Mouse (Mus musculus) brain, adult 2 months (tissue): ENCODE data around the gene Camta1.
A peak's percentile ranks its signal among the peaks of the same experiment; 100 is the strongest.

Experiments used
- DNase-seq: peaks from one replicate; pipeline ENCODE4 v3.0.0; 2011; ENCODE audit warnings: low read depth, low spot score

The Camta1 gene

GRCm38 (mm10) chr4:151604481-151604880, 257.2 kb downstream of the Camta1 start:
- peak; percentile 22 for DNase-seq

- DNase-seq, result no peak
Observed at GRCm38 (mm10) chr4:151603586-151603985, 258.1 kb downstream of the Camta1 start.

- DNase-seq, result peak; percentile 43
Observed at GRCm38 (mm10) chr4:151595116-151595515, 266.6 kb downstream of the Camta1 start.

GRCm38 (mm10) chr4:151593042-151593441, 268.6 kb downstream of the Camta1 start:
- peak; percentile 79 for DNase-seq

GRCm38 (mm10) chr4:151586074-151586473, 275.6 kb downstream of the Camta1 start:
- no peak for DNase-seq

- DNase-seq, result peak; percentile 80
Observed at GRCm38 (mm10) chr4:151577961-151578360, 283.7 kb downstream of the Camta1 start.

- DNase-seq, result peak; percentile 79
Observed at GRCm38 (mm10) chr4:151576291-151577108, 285.2 kb downstream of the Camta1 start.

- DNase-seq, result peak; percentile 73
Observed at GRCm38 (mm10) chr4:151572716-151573115, 289.0 kb downstream of the Camta1 start.

- peak; percentile 73 for DNase-seq
Observed at GRCm38 (mm10) chr4:151569586-151569985, 292.1 kb downstream of the Camta1 start.

GRCm38 (mm10) chr4:151568887-151569286, 292.8 kb downstream of the Camta1 start:
- peak; percentile 49 for DNase-seq

GRCm38 (mm10) chr4:151567105-151567504, 294.6 kb downstream of the Camta1 start:
- no peak for DNase-seq

GRCm38 (mm10) chr4:151555505-151555904, 306.2 kb downstream of the Camta1 start:
- DNase-seq, result no peak

GRCm38 (mm10) chr4:151549523-151549922, 312.2 kb downstream of the Camta1 start:
- no peak for DNase-seq

- no peak for DNase-seq
Observed at GRCm38 (mm10) chr4:151545452-151545851, 316.2 kb downstream of the Camta1 start.

GRCm38 (mm10) chr4:151544191-151544590, 317.5 kb downstream of the Camta1 start:
- peak; percentile 74 for DNase-seq

GRCm38 (mm10) chr4:151540546-151540945, 321.1 kb downstream of the Camta1 start:
- DNase-seq, result no peak

GRCm38 (mm10) chr4:151539881-151540280, 321.8 kb downstream of the Camta1 start:
- peak; percentile 44 for DNase-seq

- DNase-seq, result no peak
Observed at GRCm38 (mm10) chr4:151539167-151539525, 322.5 kb downstream of the Camta1 start.

GRCm38 (mm10) chr4:151538446-151539166, 323.1 kb downstream of the Camta1 start:
- DNase-seq, result peak; percentile 60

GRCm38 (mm10) chr4:151535916-151536450, 325.7 kb downstream of the Camta1 start:
- no peak for DNase-seq

GRCm38 (mm10) chr4:151533451-151533850, 328.2 kb downstream of the Camta1 start:
- no peak for DNase-seq

- DNase-seq, result no peak
Observed at GRCm38 (mm10) chr4:151528436-151528835, 333.2 kb downstream of the Camta1 start.

- no peak for DNase-seq
Observed at GRCm38 (mm10) chr4:151527763-151528162, 333.9 kb downstream of the Camta1 start.
